Mouse (Mus musculus): ENCODE data around the gene Map4k4. TPM values are rescaled to one million over a fixed set of nuclear protein-coding genes. Genes with fewer than 3 reads are reported as not detected.
A peak's percentile ranks its signal among the peaks of the same experiment; 100 is the strongest.

The Map4k4 gene
- total RNA-seq, 2 experiments from 2014 or later = 93.6 to 114 TPM

DNA sequence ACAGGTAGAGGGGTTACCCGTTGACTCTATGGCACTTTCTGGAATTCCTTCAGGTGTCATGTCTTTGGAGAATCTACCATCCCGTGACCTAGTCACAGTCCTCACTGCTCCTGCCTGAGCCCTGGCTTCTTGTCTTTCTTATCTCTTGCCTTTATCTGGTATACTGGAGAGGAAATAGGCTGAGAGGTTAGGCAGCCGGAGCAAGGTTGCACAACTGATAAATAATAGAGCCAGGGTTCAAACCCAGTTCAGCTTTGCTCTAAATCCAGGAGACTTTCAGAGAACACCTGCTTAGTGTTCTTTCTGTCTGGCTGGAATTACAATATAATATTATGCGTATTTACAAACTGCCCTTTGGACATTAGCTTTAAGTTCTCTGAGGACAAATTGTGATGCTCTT, 2.0 kb upstream of the Map4k4 start:
- no peak for DNase-seq

DNA sequence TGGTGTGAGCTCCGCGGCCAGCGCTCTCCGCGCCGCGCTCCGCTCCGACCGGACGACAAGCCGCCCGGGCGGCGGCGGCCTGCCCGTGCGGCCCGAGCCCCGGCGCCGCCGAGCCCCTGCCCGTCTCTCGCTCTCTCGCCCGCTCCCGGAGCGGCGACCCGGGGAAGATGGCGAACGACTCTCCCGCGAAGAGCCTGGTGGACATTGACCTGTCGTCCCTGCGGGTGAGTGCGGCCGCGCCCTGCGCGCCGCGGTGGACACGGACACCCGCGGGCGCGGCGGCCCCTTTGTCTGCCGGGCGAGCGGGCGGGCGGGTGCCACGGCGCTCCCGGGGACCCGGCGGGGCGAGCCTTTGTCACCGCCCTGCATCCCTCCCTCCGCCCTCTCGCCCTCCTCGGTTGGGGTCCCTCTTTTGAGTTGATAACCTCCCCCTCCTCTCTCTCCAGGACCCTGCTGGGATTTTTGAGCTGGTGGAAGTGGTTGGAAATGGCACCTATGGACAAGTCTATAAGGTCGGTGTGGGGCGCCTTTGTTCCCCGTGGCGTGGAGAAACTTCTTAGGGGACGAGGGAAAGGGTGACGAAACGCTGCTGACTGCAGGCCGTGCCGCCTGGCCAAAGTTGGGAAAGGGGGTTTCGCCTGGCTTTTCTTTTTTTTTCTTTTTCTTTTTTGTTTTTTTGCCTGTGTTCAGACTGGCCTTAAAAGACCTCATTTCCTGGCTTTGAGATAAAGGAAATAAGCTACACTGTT, 524 bp downstream of the Map4k4 start:
- peak; percentile 56 to 73 for DNase-seq

GRCm38 (mm10) chr1:39901851-39902703, 1.4 kb downstream of the Map4k4 start:
- peak; percentile 35 to 56 for DNase-seq

GRCm38 (mm10) chr1:39902704-39903151, 2.0 kb downstream of the Map4k4 start:
- DNase-seq = peak; percentile 37 to 52

DNA sequence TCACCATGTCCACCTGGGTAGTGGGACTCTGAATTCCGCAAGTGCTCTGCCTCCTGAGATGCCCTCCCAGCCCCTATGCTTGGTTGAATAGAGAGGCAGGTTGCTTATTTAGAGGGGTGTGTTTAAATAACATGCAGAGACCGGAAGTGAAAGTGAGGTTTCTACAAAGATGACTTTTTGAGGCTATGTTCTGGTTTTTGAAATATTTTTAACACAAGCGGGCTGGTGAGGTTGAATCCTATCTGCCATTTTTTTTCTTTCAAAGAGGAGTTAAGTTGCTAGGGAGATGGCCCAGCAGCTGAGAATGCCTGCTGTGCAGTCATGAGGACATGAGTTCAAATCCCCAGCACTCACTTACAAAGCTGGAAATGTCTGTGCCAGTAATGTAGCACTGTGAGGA, 4.0 kb downstream of the Map4k4 start:
- no peak for DNase-seq

DNA sequence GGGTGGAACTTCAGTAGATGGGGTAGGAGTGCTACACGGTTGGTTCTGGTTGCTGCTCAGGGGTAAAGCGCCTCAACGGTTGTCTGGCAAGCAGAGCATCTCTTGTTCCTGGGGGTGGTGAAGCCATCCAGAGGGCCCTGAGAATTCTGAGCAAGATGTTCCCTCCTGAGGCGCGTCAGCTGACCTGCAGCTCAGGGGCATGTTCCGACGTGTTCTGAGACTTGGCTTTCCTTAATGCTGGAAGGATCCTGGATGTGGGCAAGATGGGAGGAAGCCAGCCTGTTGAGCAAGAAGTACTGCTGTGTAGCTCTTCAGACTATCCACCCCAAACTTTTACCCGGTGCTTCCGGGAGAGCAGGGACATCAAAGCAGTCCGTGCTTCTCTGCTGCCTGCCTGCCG, 6.2 kb downstream of the Map4k4 start:
- peak in 1 of 2 experiments; percentile 54 for DNase-seq

GRCm38 (mm10) chr1:39908976-39909375, 8.3 kb downstream of the Map4k4 start:
- peak; percentile 42 to 44 for DNase-seq

- peak in 1 of 2 experiments; percentile 56 for DNase-seq
Measured at GRCm38 (mm10) chr1:39911446-39911845, 10.7 kb downstream of the Map4k4 start.

DNA sequence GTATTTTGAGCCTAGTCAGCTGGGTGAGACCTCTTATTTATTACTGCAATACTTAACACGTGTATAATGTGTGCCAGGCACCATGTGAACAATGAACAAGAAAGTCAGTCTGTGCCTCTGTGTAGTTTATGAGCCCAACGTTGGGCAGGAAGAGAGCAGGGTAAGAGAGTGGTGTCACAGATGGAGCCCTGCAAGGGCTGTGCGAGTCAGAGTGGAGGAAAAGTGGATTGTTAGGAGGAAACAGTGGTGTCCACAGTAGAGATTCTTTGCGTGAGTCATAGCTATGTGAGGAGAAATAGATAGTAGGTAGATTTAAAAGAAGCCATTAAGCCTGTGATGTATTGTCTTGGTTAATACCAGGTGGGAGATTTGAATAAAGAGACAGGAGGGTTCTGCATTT, 12.5 kb downstream of the Map4k4 start:
- DNase-seq = no peak

- no peak for DNase-seq
Measured at GRCm38 (mm10) chr1:39916144-39916543, 15.4 kb downstream of the Map4k4 start.

- DNase-seq = no peak
Measured at GRCm38 (mm10) chr1:39917855-39918516, 17.3 kb downstream of the Map4k4 start.

GRCm38 (mm10) chr1:39918517-39919115, 17.9 kb downstream of the Map4k4 start:
- no peak for DNase-seq

GRCm38 (mm10) chr1:39920616-39921015, 19.9 kb downstream of the Map4k4 start:
- no peak for DNase-seq

GRCm38 (mm10) chr1:39921996-39922395, 21.3 kb downstream of the Map4k4 start:
- no peak for DNase-seq

GRCm38 (mm10) chr1:39922714-39923113, 22.0 kb downstream of the Map4k4 start:
- no peak for DNase-seq

DNA sequence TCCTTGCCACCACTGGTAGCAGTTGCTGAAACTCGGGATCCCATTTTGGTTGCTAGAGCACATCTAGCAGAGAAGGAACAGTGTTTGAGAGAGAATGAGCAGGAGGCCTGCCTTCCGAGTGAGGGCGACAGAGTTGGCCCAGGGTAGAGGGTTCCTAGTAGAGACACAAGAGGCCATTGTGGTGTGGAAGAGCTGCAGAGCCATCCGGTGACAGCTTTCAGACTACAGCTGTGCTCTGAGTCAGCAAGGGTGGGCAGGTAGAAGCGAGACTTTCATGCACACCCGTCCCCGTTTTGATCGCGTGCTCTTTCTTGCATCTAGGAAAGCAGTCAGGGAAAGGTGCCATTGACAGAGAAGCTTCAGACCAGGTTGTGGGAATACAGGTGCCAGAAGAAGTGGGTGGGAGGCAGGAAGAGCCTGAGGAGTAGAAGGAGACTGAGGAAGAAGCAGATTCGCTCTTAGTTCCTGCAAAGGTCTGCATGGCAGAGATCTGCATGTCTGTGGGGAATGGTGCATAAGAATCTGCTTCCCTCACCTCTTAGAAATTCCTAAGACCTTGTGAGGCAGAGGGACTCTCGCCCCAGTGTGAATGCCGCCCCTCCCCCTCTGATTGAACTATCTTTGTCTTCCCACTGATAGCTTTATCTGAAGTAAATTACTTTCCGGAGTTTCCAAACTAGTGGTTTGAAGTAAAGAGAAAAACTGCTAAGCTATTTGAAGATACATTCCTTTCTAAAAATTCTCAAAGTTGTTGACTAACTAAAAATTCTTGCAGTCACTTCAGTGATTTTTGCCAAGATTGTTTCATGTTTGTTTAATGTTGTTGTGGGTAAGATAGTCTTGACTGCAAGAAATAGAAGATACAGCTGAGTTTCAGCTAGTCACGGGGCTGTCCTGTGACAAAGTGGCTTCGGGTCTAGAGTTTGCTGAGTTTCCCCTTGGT, 23.0 kb downstream of the Map4k4 start:
- DNase-seq = no peak

- DNase-seq = no peak
Measured at GRCm38 (mm10) chr1:39931055-39931454, 30.3 kb downstream of the Map4k4 start.

GRCm38 (mm10) chr1:39932216-39932739, 31.6 kb downstream of the Map4k4 start:
- no peak for DNase-seq

DNA sequence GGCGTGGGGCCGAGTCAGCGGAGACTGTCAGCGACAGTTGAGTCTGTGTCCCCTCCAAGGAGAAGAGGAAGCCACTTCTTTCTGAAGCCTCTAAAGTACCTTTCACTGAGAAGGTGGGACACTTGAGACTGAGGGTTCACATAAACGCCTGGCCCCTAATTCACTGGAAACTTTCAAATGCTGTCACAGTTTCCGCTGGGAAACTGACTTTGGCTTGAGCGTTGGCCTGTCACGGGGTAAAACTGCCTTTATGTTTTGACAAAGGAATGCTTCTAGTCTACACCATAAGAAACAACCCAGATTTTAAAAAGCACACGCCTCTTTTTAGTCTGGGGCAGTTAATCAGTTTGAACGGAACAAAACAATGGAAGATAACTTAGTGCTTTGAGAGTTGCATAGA, 32.2 kb downstream of the Map4k4 start:
- no peak for DNase-seq

DNA sequence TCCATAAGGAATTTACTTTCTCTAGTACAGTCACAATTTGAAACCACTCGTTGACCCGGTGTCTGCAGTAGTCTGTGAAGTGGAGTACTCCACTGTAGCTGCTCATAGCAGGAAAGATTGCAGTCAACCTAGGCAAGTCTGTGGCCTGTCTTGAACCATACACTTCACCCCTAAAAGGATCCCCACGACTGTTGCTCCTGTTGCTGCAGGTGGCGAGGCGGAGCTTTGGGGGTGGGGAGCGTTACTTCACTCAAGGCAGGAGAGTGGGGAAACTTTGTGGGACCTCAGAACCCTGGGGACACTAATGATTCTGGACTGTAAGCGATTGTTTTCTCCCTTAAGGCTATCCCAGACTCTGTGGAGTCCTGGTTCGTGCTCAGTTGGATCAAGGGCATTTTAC, 34.2 kb downstream of the Map4k4 start:
- DNase-seq = no peak

DNA sequence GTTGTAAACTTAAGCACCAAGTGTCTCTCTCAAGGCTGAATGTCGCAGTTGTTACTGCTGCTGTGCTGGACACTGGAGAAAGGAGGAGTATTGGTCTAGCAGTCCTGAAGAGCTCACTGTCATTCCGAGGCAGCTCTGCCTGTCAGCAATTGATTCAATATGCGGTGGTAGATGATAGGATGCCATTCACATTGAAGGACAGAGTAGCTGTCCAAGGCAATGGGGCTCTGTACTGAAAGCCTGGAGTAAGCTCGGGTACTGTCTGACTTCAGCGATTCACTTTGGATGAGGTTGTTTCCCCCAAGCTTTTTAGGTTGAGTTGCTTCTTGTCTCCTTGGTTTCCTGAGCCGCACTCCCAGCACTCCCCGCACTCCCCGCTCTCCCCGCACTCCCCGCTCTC, 34.9 kb downstream of the Map4k4 start:
- DNase-seq = no peak
